Mouse (Mus musculus) midbrain, embryonic 11.5 days (tissue): ENCODE data around the gene Raet1e. TPM values are rescaled to one million over a fixed set of nuclear protein-coding genes. Genes with fewer than 3 reads are reported as not detected.
A peak's percentile ranks its signal among the peaks of the same experiment; 100 is the strongest.
"Not testable (repeated sequence)": the region's sequence is repeated elsewhere in the genome, so short reads cannot be mapped to it uniquely, and the experiment has no call there.

Source experiments
- ATAC-seq: fragments of 200-750 bp; cut with Nextera tagmentation; 2 replicates; pipeline ENCODE4 v1.8.0; 2017; ENCODE audit warnings: moderate TSS enrichment, moderate library complexity; ENCODE audit not compliant: low FRiP score
- DNase-seq: peaks from one replicate; pipeline ENCODE4 v3.0.0; 2015; ENCODE audit warnings: low spot score; ENCODE audit errors: missing footprints
- H3K27ac ChIP-seq: fragments of 300-500 bp; sonication (generic); 2 replicates; pipeline ENCODE4 v1.5.1; 2014; ENCODE audit warnings: low read depth, low read length
- H3K27me3 ChIP-seq: fragments of 300-500 bp; sonication (generic); 2 replicates; pipeline ENCODE4 v1.6.1; 2014; ENCODE audit warnings: mild to moderate bottlenecking, low read length, moderate library complexity, mixed read lengths; ENCODE audit not compliant: control insufficient read depth, insufficient read depth
- H3K36me3 ChIP-seq: fragments of 300-500 bp; sonication (generic); 2 replicates; pipeline ENCODE4 v1.6.1; 2014; ENCODE audit warnings: mild to moderate bottlenecking, low read length, moderate library complexity, mixed read lengths; ENCODE audit not compliant: control insufficient read depth, insufficient read depth
- H3K4me1 ChIP-seq: fragments of 300-500 bp; sonication (generic); 2 replicates; pipeline ENCODE4 v1.6.1; 2014; ENCODE audit warnings: low read length; ENCODE audit not compliant: control insufficient read depth, insufficient read depth
- H3K4me2 ChIP-seq: fragments of 300-500 bp; sonication (generic); 2 replicates; pipeline ENCODE4 v1.6.1; 2014; ENCODE audit warnings: mild to moderate bottlenecking, moderate library complexity
- H3K4me3 ChIP-seq: fragments of 300-500 bp; sonication (generic); 2 replicates; pipeline ENCODE4 v1.5.1; 2014; ENCODE audit warnings: low read depth, low read length
- H3K9ac ChIP-seq: fragments of 300-500 bp; sonication (generic); 2 replicates; pipeline ENCODE4 v1.6.1; 2014; ENCODE audit warnings: low read length
- H3K9me3 ChIP-seq: fragments of 300-500 bp; sonication (generic); 2 replicates; pipeline ENCODE4 v1.6.1; 2016; ENCODE audit warnings: low read length; ENCODE audit not compliant: control insufficient read depth
- WGBS: fragments of 180-500 bp; shearing (Covaris S2); extraction: QIAGEN DNeasy Blood & Tissue Kit; methylation state at CpG from one replicate; pipeline ENCODE4 v1.1.7; 2014; 5-methylcytosine and 5-hydroxymethylcytosine counted together
- polyA plus RNA-seq: library from polyadenylated mRNA; unstranded; fragments of >200 nt; fragmentation: Nextera tagmentation; extraction: Ambion mirVana; gene quantifications from 2 replicates; pipeline ENCODE4 v1.2.1, GENCODE M21; 2014

Gene Raet1e
- polyA plus RNA-seq, 1 experiment from 2014 or later: 18.4 TPM

DNA sequence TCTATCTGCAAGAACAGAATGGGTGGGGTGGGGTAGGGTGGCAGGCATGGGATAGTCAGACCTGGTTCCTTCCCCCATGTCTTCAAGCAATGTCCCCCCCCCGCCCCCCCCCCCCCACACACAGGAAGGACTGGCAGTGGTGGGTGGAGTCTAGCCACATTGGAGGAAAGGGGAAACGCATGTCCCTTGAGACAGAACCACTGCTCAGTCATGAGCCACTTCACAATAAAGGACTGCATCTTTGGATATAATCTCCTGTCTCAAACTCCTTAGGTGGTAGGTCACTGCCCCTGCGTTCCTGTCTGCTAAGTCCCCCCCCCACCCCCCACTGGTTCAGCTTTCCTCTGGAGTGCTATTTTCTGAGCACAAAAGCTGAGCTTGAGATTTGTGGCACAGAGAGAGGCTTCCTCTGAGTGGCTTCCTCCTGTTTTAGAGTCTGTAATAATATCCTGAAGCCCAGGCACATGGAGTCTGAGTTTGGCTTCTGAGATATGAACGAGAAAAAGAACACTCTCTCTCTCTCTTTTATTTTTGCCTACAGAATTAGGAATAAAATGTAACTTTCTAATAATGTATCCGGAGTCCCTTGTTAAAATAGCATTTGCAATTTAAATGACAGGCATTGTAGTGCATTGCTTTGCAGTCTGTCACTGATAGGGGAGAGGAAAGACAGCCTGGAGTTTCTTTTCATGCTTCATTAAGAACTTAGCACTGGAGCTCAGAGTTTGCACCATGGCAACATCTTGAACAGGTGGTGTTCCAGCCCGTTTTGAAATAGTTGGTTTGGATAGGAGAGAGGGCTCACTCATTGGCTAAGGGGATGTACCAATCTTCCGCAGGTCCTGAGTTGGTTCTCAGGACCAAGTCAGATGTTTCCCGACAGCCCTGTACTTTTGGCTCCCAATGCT is 112.8 kb downstream of the Raet1e start:
- not testable (repeated sequence) for H3K9me3 ChIP-seq, H3K9ac ChIP-seq, H3K4me3 ChIP-seq, H3K27me3 ChIP-seq, H3K4me2 ChIP-seq, H3K4me1 ChIP-seq, H3K36me3 ChIP-seq
- 7% methylated on average over 8 of the region's 8 CpGs for WGBS
- ATAC-seq (peak; percentile 82), DNase-seq (peak; percentile 84)
- H3K27ac ChIP-seq: peak overlapping the region; percentile 51

DNA sequence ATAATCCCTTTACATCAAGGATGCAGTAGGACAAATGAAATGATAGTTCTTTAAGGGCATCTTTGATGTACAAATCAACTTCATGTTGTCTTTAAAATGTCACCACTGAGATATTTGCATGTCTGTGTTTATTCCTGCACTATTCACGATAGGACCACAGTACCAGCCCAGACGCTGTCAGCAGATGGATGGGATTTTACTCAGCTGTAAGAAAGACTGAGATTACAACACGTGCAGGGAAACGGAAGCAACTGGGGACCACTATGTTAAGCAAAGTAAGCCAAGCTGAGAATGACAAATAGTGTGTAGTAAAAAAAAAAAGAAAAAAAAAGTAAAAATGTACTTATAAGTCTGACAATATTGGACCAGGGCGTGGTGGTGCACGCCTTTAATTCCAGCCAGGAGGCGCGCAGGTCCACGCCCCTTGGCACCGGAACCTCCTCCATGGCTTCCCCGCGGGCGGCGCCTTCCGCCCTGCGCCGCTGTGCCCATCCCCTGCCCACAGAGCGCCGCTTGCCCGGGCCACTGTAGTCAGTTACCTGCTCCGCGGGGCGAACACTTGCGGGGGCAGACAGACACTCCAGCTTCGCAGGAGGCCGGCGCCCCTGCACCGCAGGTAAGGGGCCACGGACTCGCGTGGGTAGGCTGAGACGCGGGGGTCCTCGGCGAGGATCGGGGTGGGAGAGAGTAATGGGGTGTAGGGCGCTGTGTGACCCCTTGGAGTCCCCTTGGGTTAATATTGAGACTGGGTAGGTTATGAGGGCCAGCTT is 114.7 kb downstream of the Raet1e start:
- not testable (repeated sequence) for H3K9me3 ChIP-seq, H3K36me3 ChIP-seq, H3K27me3 ChIP-seq, H3K4me1 ChIP-seq, H3K27ac ChIP-seq
- DNase-seq (peak; percentile 85), ATAC-seq (peak; percentile 43; the same call in 1 of the 2 replicates)
- WGBS: 3% methylated on average over 30 of the region's 37 CpGs
- H3K4me2 ChIP-seq: peak overlapping the region; percentile 85
- H3K9ac ChIP-seq: peak overlapping the region; percentile 57
- H3K4me3 ChIP-seq: peak overlapping the region; percentile 46

- Histone ChIP-seq H3K4me3 (peak overlapping the region; percentile 46), H3K36me3 (no peaks in the 10 kb centered on the region), H3K4me1 (peaks cover 7% of the 10 kb centered on the region), H3K9ac (peak overlapping the region; percentile 57), H3K9me3 (no peaks in the 10 kb centered on the region), H3K27me3 (no peaks in the 10 kb centered on the region), H3K27ac (no peak overlapping the region), H3K4me2 (peak overlapping the region; percentile 85)
- DNase-seq (peak; percentile 94), ATAC-seq (no peak)
- under 1% methylated on average over 41 of the region's 41 CpGs for WGBS
These were observed 115.4 kb downstream of the Raet1e start for GRCm38 (mm10) chr10:22273684-22274305.

- 5% methylated on average over 19 of the region's 19 CpGs for WGBS
- Histone ChIP-seq H3K27ac (no peak overlapping the region), H3K4me3 (peak overlapping the region; percentile 46), H3K36me3 (no peaks in the 10 kb centered on the region), H3K27me3 (no peaks in the 10 kb centered on the region), H3K9me3 (no peaks in the 10 kb centered on the region), H3K4me1 (peaks cover 7% of the 10 kb centered on the region), H3K4me2 (peak overlapping the region; percentile 85), H3K9ac (no peak overlapping the region)
- ATAC-seq (peak; percentile 6; the same call in 1 of the 2 replicates), DNase-seq (peak; percentile 87)
These were observed 116.2 kb downstream of the Raet1e start for GRCm38 (mm10) chr10:22274445-22275057.

DNA sequence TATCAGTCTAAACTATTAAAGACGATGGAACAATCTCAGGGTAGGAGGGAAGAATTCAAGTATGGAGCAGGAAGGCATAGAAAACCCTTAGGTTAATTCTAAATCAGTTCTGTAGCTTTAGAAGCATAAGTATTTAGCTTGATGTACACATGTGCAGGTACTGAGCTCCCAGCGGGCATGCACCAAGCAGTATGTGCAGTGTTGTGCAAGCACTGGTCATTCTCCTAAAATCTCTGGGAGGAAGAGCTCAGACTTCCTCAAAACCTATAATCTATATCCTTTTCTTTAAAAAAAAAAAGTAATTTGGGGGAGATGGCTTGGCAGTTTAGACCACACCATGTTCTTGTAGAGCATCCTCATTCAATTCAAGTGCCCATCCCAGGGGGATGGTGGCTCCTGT is 120.1 kb downstream of the Raet1e start:
- DNase-seq, H3K36me3 ChIP-seq, H3K4me3 ChIP-seq, H3K27me3 ChIP-seq, ATAC-seq, H3K27ac ChIP-seq, H3K9ac ChIP-seq, H3K4me2 ChIP-seq, H3K9me3 ChIP-seq, H3K4me1 ChIP-seq: not testable (repeated sequence)
- 87% methylated on average over 2 of the region's 2 CpGs for WGBS

DNA sequence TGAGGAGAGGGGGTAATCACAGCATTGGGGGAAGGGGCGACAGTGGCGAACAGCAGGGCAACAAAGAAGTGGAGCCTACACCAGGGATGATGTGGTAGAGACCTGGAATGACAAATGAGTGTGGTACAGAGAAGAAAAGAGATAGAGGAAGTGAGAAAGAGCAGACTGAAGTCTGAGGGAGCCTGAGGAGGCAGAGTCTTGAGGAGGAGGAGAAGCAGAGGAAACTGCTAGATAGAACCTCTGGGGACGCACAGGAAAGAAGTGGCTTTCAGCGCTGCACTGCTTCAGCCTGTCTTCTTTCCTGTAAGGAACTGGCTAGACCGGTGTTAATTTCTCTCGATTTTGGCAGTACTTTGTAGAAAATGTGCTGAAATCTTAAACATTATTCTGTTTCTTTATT is 124.4 kb downstream of the Raet1e start:
- H3K9me3 ChIP-seq: no peaks in the 10 kb centered on the region
- H3K9ac ChIP-seq: no peak overlapping the region
- no peaks in the 10 kb centered on the region for H3K27me3 ChIP-seq
- ATAC-seq: no peak
- no peak overlapping the region for H3K4me3 ChIP-seq
- H3K4me2 ChIP-seq: no peak overlapping the region
- no peak for DNase-seq
- no peak overlapping the region for H3K27ac ChIP-seq
- no peaks in the 10 kb centered on the region for H3K4me1 ChIP-seq
- H3K36me3 ChIP-seq: no peaks in the 10 kb centered on the region
- 61% methylated on average over 6 of the region's 6 CpGs for WGBS

DNA sequence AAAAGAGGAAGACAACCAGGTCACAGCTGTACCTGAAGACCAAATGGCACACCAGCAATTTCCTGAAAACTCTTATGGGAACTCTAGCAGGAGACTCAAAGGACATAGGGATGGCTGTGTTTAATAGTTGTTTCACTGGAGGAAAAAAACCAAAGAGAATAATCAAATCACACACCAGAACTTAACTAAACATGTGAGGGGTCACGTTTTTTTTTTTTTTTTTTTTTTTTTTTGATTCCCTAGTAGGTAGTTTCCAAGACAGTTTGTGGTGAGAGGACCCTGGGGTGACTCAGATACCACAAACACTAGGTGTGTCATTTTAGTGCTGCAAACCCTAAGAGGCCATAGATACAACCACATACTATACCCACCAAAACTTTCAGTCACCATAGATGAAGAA is 137.3 kb downstream of the Raet1e start:
- Histone ChIP-seq H3K27ac (no peak overlapping the region), H3K4me1 (no peaks in the 10 kb centered on the region), H3K4me2 (no peak overlapping the region), H3K27me3 (no peaks in the 10 kb centered on the region), H3K9me3 (no peaks in the 10 kb centered on the region), H3K4me3 (no peak overlapping the region), H3K36me3 (no peaks in the 10 kb centered on the region), H3K9ac (no peak overlapping the region)
- 36% methylated on average over 1 of the region's 1 CpGs for WGBS
- DNase-seq (no peak), ATAC-seq (no peak)

DNA sequence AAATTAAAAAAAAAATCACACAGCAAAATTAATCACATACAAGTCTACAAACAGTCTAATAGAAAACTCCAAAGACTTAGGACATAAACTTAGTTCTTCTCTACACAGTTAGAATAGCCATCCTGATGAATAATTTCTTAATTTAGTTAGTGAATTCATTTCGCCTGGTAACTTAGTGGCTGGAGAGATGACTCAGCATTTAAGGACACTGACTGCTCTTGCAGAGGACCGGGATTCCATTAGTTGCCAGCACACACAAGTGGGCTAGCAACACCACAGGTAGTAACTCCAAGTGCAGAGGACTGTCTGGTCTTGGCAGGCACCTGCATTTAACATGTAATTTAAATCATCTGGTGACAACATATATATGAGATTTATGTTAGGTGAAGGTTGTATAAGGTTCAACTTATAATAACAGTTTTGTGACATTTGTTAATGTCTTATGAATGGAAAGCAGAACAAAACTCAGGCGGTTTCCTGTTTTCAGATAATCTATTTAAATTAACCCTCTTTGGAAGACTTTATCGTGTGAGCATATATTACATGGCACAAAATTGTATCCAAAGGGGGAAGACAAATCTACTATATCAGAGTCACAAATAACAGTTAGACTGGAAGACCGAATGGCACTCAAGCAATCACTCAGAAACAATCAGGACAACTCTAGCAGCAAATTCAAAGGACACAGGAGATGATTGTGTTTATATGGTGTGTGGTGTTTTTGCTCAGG is 138.8 kb downstream of the Raet1e start:
- H3K9me3 ChIP-seq: no peaks in the 10 kb centered on the region
- no peak overlapping the region for H3K4me3 ChIP-seq
- WGBS: 84% methylated on average over 5 of the region's 5 CpGs
- H3K36me3 ChIP-seq: no peaks in the 10 kb centered on the region
- H3K27ac ChIP-seq: no peak overlapping the region
- H3K9ac ChIP-seq: no peak overlapping the region
- no peak overlapping the region for H3K4me2 ChIP-seq
- no peaks in the 10 kb centered on the region for H3K27me3 ChIP-seq
- H3K4me1 ChIP-seq: no peaks in the 10 kb centered on the region
- ATAC-seq (no peak), DNase-seq (no peak)
